Mouse (Mus musculus): Measurements from ENCODE around the gene Dact1.

The Dact1 gene

GRCm38 (mm10) chr12:71309581-71310067, at the start of gene Dact1:
Gene Dact1 (plus strand): TSS chr12:71309884.
- peak; percentile 59 for DNase-seq

DNA sequence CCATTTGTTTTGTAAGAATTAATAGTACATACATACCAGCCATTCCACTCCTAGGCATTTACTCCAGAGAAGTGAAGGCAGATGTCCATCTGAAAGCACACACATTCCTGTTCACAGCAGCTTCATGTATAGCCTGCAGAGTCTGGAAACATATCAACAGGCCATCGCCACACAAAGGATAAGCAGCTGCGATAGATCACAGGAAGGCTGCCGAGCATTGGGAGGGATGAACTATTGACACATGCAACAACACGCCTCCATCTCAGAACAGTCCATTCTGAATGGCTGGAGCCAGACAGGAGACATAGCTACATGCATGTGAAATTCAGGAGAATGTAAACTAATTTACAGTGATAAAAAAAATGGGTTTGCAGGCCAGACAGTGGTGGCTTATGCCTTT, 45.5 kb upstream of the Dact1 start:
- no peak for DNase-seq

DNA sequence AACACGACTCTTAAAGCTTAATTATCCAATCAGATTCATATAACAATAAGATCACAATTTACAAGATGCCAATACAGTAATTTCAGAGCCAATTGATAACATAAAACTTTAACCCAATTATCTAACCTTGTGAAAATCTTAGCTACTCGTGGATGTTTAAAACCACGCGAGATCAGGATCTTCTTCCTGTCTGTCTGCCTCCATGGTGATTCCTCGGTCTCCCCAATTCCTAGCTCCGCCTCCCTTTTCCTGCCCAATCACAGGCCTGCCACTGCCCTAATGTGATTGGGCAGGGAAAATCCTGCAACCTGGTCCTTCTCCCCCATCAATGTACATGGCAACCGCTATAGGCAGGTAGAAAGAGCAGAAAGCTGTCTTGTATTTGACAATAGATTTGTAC, 40.3 kb upstream of the Dact1 start:
- no peak for DNase-seq

DNA sequence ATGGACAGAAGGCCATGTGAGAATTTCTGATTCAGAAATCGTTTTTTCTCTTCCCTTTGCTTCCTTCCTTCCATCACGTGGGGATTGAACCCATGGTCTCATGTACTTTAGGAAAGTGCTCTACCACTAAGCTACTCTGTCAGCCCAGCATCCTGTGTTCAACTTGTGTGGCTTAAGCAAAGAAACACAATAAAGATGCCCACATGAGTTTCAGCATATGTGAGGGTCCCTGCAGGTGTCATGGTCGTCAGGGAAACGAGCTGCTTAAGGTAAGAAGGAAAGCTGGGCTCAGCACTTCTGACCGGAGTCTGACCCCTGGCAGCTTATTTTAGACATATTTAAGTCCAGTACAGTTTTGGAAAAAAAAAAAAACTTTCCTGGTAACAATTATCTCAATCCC, 38.6 kb upstream of the Dact1 start:
- DNase-seq, result no peak

DNA sequence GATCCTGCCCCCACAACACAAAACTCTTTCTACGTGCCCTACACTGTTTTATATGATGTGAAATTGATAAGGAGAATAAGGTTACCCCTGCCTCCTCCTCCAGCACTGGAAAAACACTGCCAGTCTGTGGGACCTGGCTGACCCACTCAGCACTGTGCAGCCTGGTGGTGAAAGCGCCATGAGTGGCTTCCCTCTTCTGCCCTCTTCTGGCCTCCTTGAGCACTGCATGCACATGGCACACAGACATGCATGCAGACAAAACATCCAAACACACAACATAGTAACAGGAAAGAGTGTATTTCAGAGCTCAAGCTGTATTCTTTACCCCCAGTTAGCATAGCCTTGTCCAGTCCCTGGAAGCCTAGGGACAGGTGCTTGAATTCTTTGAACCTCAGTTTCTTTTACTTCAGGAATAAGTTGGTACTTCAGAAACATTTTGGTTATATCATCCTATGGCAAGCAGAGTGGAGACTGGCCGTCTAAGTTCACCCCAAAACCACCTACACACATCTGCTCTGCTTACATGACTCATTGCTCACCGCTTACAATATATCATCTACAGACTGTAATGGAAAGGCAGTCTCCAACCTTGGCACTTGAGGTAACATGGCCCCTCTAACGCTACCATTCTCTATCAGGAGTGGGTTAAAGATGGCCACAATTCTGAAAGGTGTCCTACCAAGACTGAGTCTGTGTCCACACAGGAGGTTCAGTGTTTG, 35.0 kb upstream of the Dact1 start:
- peak; percentile 21 for DNase-seq

- no peak for DNase-seq
Measured at GRCm38 (mm10) chr12:71275906-71276595, 33.6 kb upstream of the Dact1 start.

DNA sequence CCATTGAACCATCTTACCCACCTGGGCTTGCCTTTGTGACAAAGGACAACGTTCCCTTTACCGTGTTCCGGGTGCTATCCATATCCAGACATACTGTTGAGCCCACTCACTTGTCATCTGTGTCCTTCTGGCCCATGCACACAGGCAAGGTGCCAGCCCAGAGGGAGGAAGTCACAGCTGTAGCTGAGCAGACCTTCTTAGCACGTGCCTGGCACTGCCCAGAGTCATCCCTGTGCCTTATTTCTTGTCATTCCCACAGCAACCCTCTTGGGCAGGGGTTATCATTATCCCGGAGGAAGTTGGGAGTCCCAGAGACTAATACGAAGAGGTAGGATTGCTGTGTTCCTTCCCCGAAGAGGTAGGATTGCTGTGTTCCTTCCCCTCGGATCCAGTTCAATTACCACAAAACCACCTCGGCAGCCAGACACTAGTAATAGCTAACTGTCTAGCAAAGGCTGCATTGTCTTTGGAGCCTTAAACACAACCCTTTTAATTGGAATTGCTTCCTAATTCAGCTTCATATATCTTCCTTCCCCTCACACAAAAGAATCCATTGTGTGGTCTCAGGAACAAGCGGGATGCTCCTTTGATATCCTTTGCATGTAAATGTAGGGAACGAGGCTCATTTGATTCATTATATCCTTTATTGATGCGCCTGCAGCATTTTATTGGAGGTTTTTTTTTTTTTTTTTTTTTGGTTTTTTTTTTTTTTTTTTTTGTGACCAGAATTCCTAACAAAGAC, 30.0 kb upstream of the Dact1 start:
- DNase-seq, result peak; percentile 7

- DNase-seq, result no peak
Measured at GRCm38 (mm10) chr12:71281201-71281768, 28.4 kb upstream of the Dact1 start.

GRCm38 (mm10) chr12:71285399-71285798, 24.3 kb upstream of the Dact1 start:
- DNase-seq, result no peak

DNA sequence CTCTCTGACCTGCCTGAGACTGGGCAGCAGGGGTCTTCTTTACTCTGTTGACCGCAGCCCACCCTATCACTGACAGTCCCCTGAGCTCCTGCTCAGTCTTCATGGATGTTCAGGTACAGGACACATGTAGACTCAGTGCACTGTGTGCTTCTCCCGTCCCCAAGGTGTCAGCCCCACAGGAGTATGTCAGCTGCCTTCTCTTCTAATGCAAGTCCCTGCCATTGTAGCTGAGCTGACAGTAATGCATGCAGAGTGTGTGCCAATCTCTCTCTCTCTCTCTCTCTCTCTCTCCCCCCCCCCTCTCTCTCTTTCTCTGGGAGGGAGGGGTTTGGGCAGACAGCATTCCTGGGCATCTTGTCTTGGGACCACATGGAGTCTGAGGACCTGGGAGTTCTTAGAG, 19.2 kb upstream of the Dact1 start:
- DNase-seq, result no peak

DNA sequence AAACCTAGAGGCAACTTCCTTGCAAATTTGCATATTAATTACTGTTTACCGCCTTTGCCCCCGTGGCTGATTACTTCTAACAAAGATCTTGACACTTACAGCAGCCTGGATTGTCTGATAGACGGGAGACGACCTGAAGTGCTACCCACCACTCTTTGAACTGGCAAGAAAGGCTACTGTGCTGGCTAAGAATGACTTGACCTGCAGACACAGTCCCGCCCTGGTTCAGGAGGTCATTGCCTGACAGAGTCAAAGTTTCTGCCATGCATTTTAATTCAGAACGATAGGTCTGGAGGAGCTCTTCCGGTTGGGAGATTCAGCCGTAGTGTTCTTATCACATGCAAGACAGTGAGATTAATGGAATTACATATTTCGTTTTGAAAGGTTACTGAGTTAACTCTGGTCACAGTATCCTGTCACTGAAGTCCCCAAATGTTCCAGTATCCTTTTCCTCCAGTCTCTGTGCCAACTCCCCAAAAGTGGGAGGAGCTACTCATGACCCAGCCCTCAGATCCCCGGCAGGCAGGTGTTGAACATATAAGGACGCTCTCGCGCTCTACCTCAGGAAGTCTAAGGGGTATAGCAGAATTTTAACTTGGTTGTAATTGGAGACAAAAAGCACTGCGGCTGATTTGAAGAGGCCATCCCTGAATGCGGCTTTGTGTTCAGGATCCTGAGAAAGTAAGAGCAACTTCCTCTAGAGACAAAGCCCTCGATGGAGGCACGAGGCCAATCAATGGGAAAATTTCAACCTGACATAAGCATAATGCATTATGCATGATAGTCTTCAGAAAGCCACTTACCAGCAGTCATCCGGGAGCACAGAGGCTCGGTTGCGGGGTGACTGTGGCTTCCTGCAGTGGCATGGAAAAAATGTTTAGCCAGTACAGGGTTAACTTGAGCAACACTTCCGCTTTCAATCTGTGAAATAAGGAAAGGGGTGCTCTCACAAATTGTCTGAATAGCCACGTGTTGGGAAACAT, 15.4 kb upstream of the Dact1 start:
- DNase-seq, result no peak

GRCm38 (mm10) chr12:71296849-71297535, 12.7 kb upstream of the Dact1 start:
- no peak for DNase-seq

DNA sequence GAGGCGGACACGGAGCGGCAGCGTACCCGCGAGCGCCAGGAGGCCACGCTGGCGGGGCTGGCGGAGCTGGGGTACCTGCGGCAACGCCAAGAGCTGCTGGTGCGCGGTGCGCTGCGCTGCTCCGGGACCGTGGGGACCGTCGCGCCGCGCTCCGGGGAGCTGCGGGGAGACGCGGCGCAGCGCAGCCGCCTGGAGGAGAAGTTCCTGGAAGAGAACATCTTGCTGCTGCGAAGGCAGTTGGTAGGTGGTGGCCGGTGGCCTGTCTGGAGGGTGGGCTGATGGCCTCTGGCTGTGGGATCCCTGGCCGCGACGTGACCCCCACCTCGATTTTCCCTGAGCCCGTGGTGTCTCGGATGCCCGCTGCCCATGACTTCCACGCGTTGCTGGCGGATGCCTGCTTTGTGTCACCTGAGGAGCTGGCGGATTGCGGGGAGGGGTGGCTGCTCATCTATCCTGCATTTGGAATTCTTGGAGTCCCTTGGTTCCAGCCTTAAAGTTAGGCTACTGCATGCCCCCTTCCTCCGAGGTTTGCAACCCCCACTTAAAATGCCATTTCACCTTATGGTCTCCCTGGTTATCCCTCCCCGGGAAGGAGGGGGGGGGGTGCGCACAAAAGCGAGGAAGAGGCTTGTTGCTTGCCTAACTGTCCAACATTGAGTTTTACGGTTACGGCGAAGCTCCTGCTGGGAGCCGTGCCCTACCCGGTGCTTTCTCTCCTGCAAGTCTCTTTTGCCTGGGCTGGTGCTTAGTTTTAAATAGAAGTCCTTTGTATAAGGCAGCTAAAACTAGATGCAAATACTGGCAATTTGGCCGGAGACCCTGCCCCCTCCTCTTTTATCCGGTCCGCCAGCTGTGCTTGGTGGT, 616 bp downstream of the Dact1 start:
- DNase-seq, result peak; percentile 23

- DNase-seq, result peak; percentile 67
Measured at GRCm38 (mm10) chr12:71311237-71311887, 1.7 kb downstream of the Dact1 start.

DNA sequence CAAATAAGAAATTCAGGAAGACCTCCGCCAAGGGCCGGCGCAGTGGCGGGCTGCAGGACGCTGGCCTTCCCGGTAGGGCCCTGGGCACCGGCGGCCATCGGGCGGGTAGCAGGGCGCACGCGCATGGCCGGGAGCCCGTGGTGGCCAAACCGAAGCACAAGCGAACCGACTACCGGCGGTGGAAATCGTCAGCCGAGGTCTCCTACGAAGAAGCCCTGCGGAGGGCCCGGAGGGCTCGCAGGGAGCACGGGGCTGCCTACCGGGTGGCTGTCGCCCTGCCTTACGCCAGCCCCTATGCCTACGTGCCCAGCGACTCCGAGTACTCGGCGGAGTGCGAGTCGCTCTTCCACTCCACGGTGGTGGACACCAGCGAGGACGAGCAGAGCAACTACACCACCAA, 8.6 kb downstream of the Dact1 start:
- DNase-seq, result no peak

GRCm38 (mm10) chr12:71319536-71319935, 9.9 kb downstream of the Dact1 start:
- no peak for DNase-seq

- DNase-seq, result no peak
Measured at GRCm38 (mm10) chr12:71332646-71333045, 23.0 kb downstream of the Dact1 start.

- no peak for DNase-seq
Measured at GRCm38 (mm10) chr12:71333561-71333960, 23.9 kb downstream of the Dact1 start.

- DNase-seq, result no peak
Measured at GRCm38 (mm10) chr12:71337025-71337582, 27.4 kb downstream of the Dact1 start.
